Mouse (Mus musculus): ENCODE data around the gene Has1.

DNA sequence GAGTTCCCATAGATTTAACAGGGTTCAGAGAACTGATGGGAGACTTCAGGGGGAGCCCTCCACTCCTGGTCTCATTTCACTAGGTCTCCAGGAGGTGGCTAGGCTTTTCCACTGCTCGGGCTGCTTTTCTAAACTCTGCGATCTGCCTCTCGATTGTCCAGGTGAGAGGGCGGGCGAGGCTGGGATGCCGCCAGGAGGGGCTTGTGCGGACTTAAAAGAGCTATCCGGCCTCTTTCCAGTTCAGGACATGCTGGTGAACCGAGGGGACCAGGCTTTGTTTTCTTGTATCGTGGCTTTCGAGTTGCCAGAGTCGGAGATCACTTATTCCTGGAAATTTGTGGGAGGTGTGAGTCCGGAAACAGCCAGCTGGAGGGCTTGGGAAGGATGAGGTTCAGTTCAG, 17.6 kb downstream of the Has1 start:
- no peak for TF ChIP-seq CHD2 (IDR thresholded peaks at IDR 0.05; ENCODE audit: low read depth, low read length)
- no peak for TF ChIP-seq ZNF384 (IDR thresholded peaks at IDR 0.05; ENCODE audit: low read depth, low read length)
- TF ChIP-seq MAFK (IDR thresholded peaks at IDR 0.05; ENCODE audit: insufficient read depth, low read depth, low read length) = no peak
